Mouse (Mus musculus): ENCODE measurements around the gene Tcte1.

Gene Tcte1

GRCm38 (mm10) chr17:45585725-45586448 is 62.7 kb downstream of the Tcte1 start:
- peak; percentile 41 for DNase-seq

- DNase-seq: no peak
Measured at GRCm38 (mm10) chr17:45586449-45586837, 63.2 kb downstream of the Tcte1 start.

DNA sequence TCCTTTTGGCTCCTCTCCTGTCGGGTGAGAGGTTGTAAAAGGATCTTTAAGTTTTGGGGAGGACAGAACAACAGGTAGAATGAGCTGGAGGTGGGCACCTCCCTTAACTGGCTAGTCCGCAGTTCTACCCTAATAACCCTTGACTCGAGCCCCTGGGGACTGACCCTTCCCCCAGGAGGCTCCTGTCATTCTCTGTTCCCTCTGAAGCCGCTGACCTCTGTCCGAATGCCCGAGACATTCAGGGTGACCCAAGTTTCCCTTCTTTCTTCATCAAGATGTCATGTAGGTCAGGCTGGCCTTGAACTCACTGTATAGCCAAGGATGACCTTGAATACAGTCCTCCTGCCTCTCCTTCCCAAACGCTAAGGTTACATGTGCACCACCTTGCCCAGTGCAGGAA is 65.1 kb downstream of the Tcte1 start:
- peak; percentile 30 for DNase-seq

GRCm38 (mm10) chr17:45589236-45589635 is 66.0 kb downstream of the Tcte1 start:
- peak; percentile 68 for DNase-seq

DNA sequence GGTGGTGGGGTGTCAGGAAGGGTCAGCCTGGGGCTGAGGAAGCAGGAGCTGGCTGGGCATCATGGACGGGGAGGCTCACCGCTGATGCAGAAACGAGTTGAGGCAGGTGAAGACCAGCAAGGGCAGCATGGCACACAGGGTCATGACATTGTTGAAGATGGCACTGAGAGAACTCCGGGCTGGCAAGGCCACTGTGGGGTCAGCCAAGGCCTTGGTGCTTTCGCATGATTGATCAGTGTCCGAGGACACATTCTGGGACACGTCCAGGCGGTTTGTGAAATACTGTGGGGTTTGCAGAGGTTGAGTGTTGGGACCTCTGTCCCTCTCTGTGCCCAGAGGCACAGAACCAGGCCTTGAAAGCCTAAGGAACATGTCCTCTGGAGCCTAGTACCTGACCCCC is 66.6 kb downstream of the Tcte1 start:
- DNase-seq: peak; percentile 35

- peak; percentile 29 for DNase-seq
Measured at GRCm38 (mm10) chr17:45590410-45590809, 67.2 kb downstream of the Tcte1 start.

- peak; percentile 71 for DNase-seq
Measured at GRCm38 (mm10) chr17:45591701-45592605, 68.7 kb downstream of the Tcte1 start.
